Mouse (Mus musculus): Measurements from ENCODE around the gene Fcrla. TPM values are rescaled to one million over a fixed set of nuclear protein-coding genes. Genes with fewer than 3 reads are reported as not detected.

Fcrla gene
- total RNA-seq, 1 experiment = not detected

DNA sequence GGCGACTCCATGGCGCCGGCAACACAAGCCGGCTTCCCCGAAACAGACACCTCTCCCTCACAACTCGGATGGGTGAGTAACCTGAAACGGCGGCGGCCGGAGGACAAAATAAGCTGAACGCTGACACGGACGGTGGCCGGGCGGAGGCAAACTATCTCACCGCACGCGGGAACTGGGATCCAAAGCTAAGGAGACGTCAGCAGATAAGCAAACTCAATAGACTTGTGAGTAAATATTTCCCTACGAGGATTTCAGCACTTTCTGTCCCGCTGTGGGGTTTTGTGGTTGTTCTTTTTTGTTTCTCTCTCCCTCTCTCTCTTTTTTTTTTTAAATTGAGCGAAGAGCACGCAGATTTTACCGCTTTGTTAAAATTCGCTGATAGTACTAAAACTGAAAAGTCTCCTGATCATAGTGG, 59.7 kb downstream of the Fcrla start, which contains the start of gene Atf6:
Gene Atf6 (minus strand): TSS at position 81 of the 415 bp plus-strand sequence.
- Histone ChIP-seq H3K9ac (ENCODE audit: insufficient read depth, low read depth, low read length, poor library complexity, severe bottlenecking) (peak within 1 kb of the TSS; percentile 96), H3K9me3 (ENCODE audit: control insufficient read depth, insufficient read depth, low read depth, low read length) (no peaks in the 10 kb centered on the region), H3K36me3 (ENCODE audit: control insufficient read depth, insufficient read depth, low read length, poor library complexity, severe bottlenecking) (no peaks in the 10 kb centered on the region), H3K27ac (ENCODE audit: insufficient read depth, low read depth, low read length, poor library complexity, severe bottlenecking) (peak within 1 kb of the TSS; percentile 64; the same call in 1 of the 2 replicates), H3K4me3 (ENCODE audit: insufficient read depth in 1 of 2, low read depth in 1 of 2, low read length in 2 of 2, poor library complexity in 1 of 2, severe bottlenecking in 1 of 2) (peak within 1 kb of the TSS; percentile 87 to 99), H3K4me1 (ENCODE audit: control insufficient read depth in 2 of 2, insufficient read depth in 2 of 2, low read length in 2 of 2, poor library complexity in 1 of 2) (peaks cover 2 to 6% of the 10 kb centered on the region in 2 experiments; a peak in 2 of 4 replicates)
- in situ Hi-C loops (cut with MboI; ENCODE audit: low sequenced_read_pairs in 2 of 2, unreplicated experiment in 2 of 2) = no loop called here
- DNase-seq (ENCODE audit: low read depth, low spot score) = peak; percentile 91
- TF ChIP-seq CHD2 (IDR thresholded peaks at IDR 0.05; ENCODE audit: low read depth, low read length) (no peak), HCFC1 (IDR thresholded peaks at IDR 0.05; ENCODE audit: borderline replicate concordance, insufficient read depth, low read length) (0 out of 2 replicates have a peak, but pooled peaks have one; percentile 50), ZC3H11A (IDR thresholded peaks at IDR 0.05; ENCODE audit: borderline replicate concordance, low read depth, low read length) (no peak), MAFK (IDR thresholded peaks at IDR 0.05; ENCODE audit: insufficient read depth, low read depth, low read length) (0 out of 2 replicates have a peak, but pooled peaks have one; percentile 41)

Other genes starting within 250 kb of the Fcrla start
- 33.2 and 39.0 TPM in 2 replicates for gene Atf6, start 59.8 kb downstream of the Fcrla start, total RNA-seq (2012; rRNA removed)
- 2.8 and 3.5 TPM in 2 replicates for gene Gm26620, start 42.5 kb downstream of the Fcrla start, total RNA-seq (2012; rRNA removed)
- gene Dusp12, start 42.0 kb downstream of the Fcrla start, total RNA-seq (2012; rRNA removed) = 35.0 and 47.6 TPM in 2 replicates
- 0.16 TPM in 1 of 2 replicates, not detected in the other for gene Fcrlb, start 14.6 kb downstream of the Fcrla start, total RNA-seq (2012; rRNA removed)
- 2.4 and 4.5 TPM in 2 replicates for gene Fcgr2b, start 49.0 kb upstream of the Fcrla start, total RNA-seq (2012; rRNA removed)
- gene Fcgr4, start 91.3 kb upstream of the Fcrla start, total RNA-seq (2012; rRNA removed) = 0.49 TPM in 1 of 2 replicates, not detected in the other
- gene Fcgr3, start 137.4 kb upstream of the Fcrla start, total RNA-seq (2012; rRNA removed) = 0.32 and 0.40 TPM in 2 replicates
- not detected in 2 replicates for gene Cfap126, start 186.3 kb upstream of the Fcrla start, total RNA-seq (2012; rRNA removed)
- 55.0 and 57.9 TPM in 2 replicates for gene Sdhc, start 223.0 kb upstream of the Fcrla start, total RNA-seq (2012; rRNA removed)
- gene Mpz, start 223.1 kb upstream of the Fcrla start, total RNA-seq (2012; rRNA removed) = 0.36 TPM in 1 of 2 replicates, not detected in the other

Measured in ES-E14 (cell line).